Mouse (Mus musculus) liver, embryonic 12.5 days (tissue): ENCODE results near the gene Tshb. TPM values are rescaled to one million over a fixed set of nuclear protein-coding genes. Genes with fewer than 3 reads are reported as not detected.

Experiments
- ATAC-seq: fragments of 200-750 bp; cut with Nextera tagmentation; 2 replicates; pipeline ENCODE4 v1.8.0; 2017; ENCODE audit warnings: moderate number of reproducible peaks, mild to moderate bottlenecking, moderate library complexity
- H3K27ac ChIP-seq: fragments of 300-500 bp; sonication (generic); 2 replicates; pipeline ENCODE4 v1.5.1; 2016; ENCODE audit warnings: mild to moderate bottlenecking
- H3K27me3 ChIP-seq: fragments of 300-500 bp; sonication (generic); replicated peaks from 2 replicates; pipeline ENCODE4 v1.6.1; 2016; ENCODE audit warnings: mild to moderate bottlenecking, moderate library complexity
- H3K36me3 ChIP-seq: fragments of 300-500 bp; sonication (generic); 2 replicates; pipeline ENCODE4 v1.6.1; 2016; ENCODE audit warnings: mild to moderate bottlenecking, moderate library complexity
- H3K4me1 ChIP-seq: fragments of 300-500 bp; sonication (generic); 2 replicates; pipeline ENCODE4 v1.6.1; 2016
- H3K4me2 ChIP-seq: fragments of 300-500 bp; sonication (generic); 2 replicates; pipeline ENCODE4 v1.6.1; 2016; ENCODE audit warnings: mild to moderate bottlenecking, moderate library complexity
- H3K4me3 ChIP-seq: fragments of 300-500 bp; sonication (generic); 2 replicates; pipeline ENCODE4 v1.5.1; 2016; ENCODE audit warnings: mild to moderate bottlenecking, moderate library complexity
- H3K9ac ChIP-seq: fragments of 300-500 bp; sonication (generic); 2 replicates; pipeline ENCODE4 v1.6.1; 2016; ENCODE audit warnings: mild to moderate bottlenecking, moderate library complexity
- H3K9me3 ChIP-seq: fragments of 300-500 bp; sonication (generic); replicated peaks from 2 replicates; pipeline ENCODE4 v1.6.1; 2016; ENCODE audit warnings: mild to moderate bottlenecking, moderate library complexity
- WGBS: fragments of 180-500 bp; shearing (Covaris S2); methylation state at CpG from one replicate; pipeline ENCODE4 v1.1.7; 2016; ENCODE audit not compliant: insufficient replicate concordance; 5-methylcytosine and 5-hydroxymethylcytosine counted together
- polyA plus RNA-seq: library from polyadenylated mRNA; unstranded; fragments of >200 nt; fragmentation: Nextera tagmentation; extraction: Ambion mirVana; gene quantifications from 2 replicates; pipeline ENCODE4 v1.2.1, GENCODE M21; 2016

Gene Tshb
- polyA plus RNA-seq, 1 experiment from 2014 or later: not detected

GRCm38 (mm10) chr3:102751536-102751935, 31.0 kb downstream of the Tshb start:
- H3K36me3 ChIP-seq: no peaks in the 10 kb centered on the region
- H3K4me3 ChIP-seq: no peak overlapping the region
- H3K4me1 ChIP-seq: 0 out of 2 replicates have a peak, but pooled peaks cover 8% of the 10 kb centered on the region
- no peak overlapping the region for H3K4me2 ChIP-seq
- ATAC-seq: no peak
- H3K27me3 ChIP-seq: no peaks in the 10 kb centered on the region
- no peak overlapping the region for H3K9ac ChIP-seq
- H3K9me3 ChIP-seq: no peaks in the 10 kb centered on the region
- no peak overlapping the region for H3K27ac ChIP-seq
- WGBS: 65% methylated on average over 3 of the region's 3 CpGs

GRCm38 (mm10) chr3:102751136-102751535, 31.4 kb downstream of the Tshb start:
- Histone ChIP-seq H3K4me2 (no peak overlapping the region), H3K4me3 (no peak overlapping the region), H3K4me1 (0 out of 2 replicates have a peak, but pooled peaks cover 8% of the 10 kb centered on the region), H3K9me3 (no peaks in the 10 kb centered on the region), H3K27ac (no peak overlapping the region), H3K9ac (no peak overlapping the region), H3K27me3 (no peaks in the 10 kb centered on the region), H3K36me3 (no peaks in the 10 kb centered on the region)
- 74% methylated on average over 5 of the region's 5 CpGs for WGBS
- ATAC-seq: no peak

GRCm38 (mm10) chr3:102748686-102749085, 33.8 kb downstream of the Tshb start:
- Histone ChIP-seq H3K27me3 (no peaks in the 10 kb centered on the region), H3K27ac (no peak overlapping the region), H3K4me3 (no peak overlapping the region), H3K4me2 (no peak overlapping the region), H3K9ac (no peak overlapping the region), H3K9me3 (no peaks in the 10 kb centered on the region), H3K36me3 (no peaks in the 10 kb centered on the region), H3K4me1 (peaks cover 5% of the 10 kb centered on the region; the same call in 1 of the 2 replicates)
- WGBS: 44% methylated on average over 5 of the region's 5 CpGs
- ATAC-seq: no peak

- Histone ChIP-seq H3K4me1 (peaks cover 5% of the 10 kb centered on the region; the same call in 1 of the 2 replicates), H3K4me2 (no peak overlapping the region), H3K4me3 (no peak overlapping the region), H3K27me3 (no peaks in the 10 kb centered on the region), H3K9ac (no peak overlapping the region), H3K27ac (no peak overlapping the region), H3K9me3 (no peaks in the 10 kb centered on the region), H3K36me3 (no peaks in the 10 kb centered on the region)
- ATAC-seq: no peak
- 50% methylated on average over 3 of the region's 3 CpGs for WGBS
Measured at GRCm38 (mm10) chr3:102748038-102748437, 34.5 kb downstream of the Tshb start.

GRCm38 (mm10) chr3:102746174-102746573, 36.3 kb downstream of the Tshb start:
- Histone ChIP-seq H3K4me2 (no peak overlapping the region), H3K9me3 (no peaks in the 10 kb centered on the region), H3K9ac (no peak overlapping the region), H3K27ac (no peak overlapping the region), H3K4me1 (peaks cover 5% of the 10 kb centered on the region; the same call in 1 of the 2 replicates), H3K4me3 (no peak overlapping the region), H3K27me3 (no peaks in the 10 kb centered on the region), H3K36me3 (no peaks in the 10 kb centered on the region)
- ATAC-seq: no peak
- 59% methylated on average over 4 of the region's 4 CpGs for WGBS

GRCm38 (mm10) chr3:102744657-102745056, 37.9 kb downstream of the Tshb start:
- Histone ChIP-seq H3K27me3 (no peaks in the 10 kb centered on the region), H3K27ac (no peak overlapping the region), H3K4me3 (no peak overlapping the region), H3K9ac (no peak overlapping the region), H3K36me3 (no peaks in the 10 kb centered on the region), H3K4me1 (peaks cover 5% of the 10 kb centered on the region; the same call in 1 of the 2 replicates), H3K9me3 (no peaks in the 10 kb centered on the region), H3K4me2 (no peak overlapping the region)
- 16% methylated on average over 5 of the region's 5 CpGs for WGBS
- no peak for ATAC-seq

- H3K27ac ChIP-seq: no peak overlapping the region
- H3K9me3 ChIP-seq: no peaks in the 10 kb centered on the region
- H3K9ac ChIP-seq: no peak overlapping the region
- H3K4me3 ChIP-seq: no peak overlapping the region
- H3K36me3 ChIP-seq: no peaks in the 10 kb centered on the region
- no peaks in the 10 kb centered on the region for H3K27me3 ChIP-seq
- no peak for ATAC-seq
- 68% methylated on average over 9 of the region's 9 CpGs for WGBS
- H3K4me2 ChIP-seq: no peak overlapping the region
- H3K4me1 ChIP-seq: peaks cover 6% of the 10 kb centered on the region; the same call in 1 of the 2 replicates
Measured at GRCm38 (mm10) chr3:102743781-102744471, 38.6 kb downstream of the Tshb start.

- H3K4me3 ChIP-seq: no peak overlapping the region
- H3K4me1 ChIP-seq: peaks cover 9% of the 10 kb centered on the region; the same call in 1 of the 2 replicates
- no peaks in the 10 kb centered on the region for H3K36me3 ChIP-seq
- no peak for ATAC-seq
- no peak overlapping the region for H3K27ac ChIP-seq
- H3K9me3 ChIP-seq: no peaks in the 10 kb centered on the region
- H3K9ac ChIP-seq: no peak overlapping the region
- 35% methylated on average over 4 of the region's 4 CpGs for WGBS
- no peak overlapping the region for H3K4me2 ChIP-seq
- H3K27me3 ChIP-seq: 0 out of 2 replicates have a peak, but pooled peaks cover under 1% of the 10 kb centered on the region
Measured at GRCm38 (mm10) chr3:102743202-102743601, 39.3 kb downstream of the Tshb start.

GRCm38 (mm10) chr3:102742725-102743124, 39.8 kb downstream of the Tshb start:
- peaks cover 12% of the 10 kb centered on the region; the same call in 1 of the 2 replicates for H3K4me1 ChIP-seq
- H3K9ac ChIP-seq: no peak overlapping the region
- no peak for ATAC-seq
- no peak overlapping the region for H3K4me2 ChIP-seq
- 73% methylated on average over 4 of the region's 4 CpGs for WGBS
- H3K27me3 ChIP-seq: 0 out of 2 replicates have a peak, but pooled peaks cover 6% of the 10 kb centered on the region
- no peak overlapping the region for H3K4me3 ChIP-seq
- no peak overlapping the region for H3K27ac ChIP-seq
- H3K9me3 ChIP-seq: no peaks in the 10 kb centered on the region
- no peaks in the 10 kb centered on the region for H3K36me3 ChIP-seq

- H3K36me3 ChIP-seq: no peaks in the 10 kb centered on the region
- peak overlapping the region; percentile 23; the same call in 1 of the 2 replicates for H3K4me2 ChIP-seq
- ATAC-seq: no peak
- peaks cover 24% of the 10 kb centered on the region for H3K4me1 ChIP-seq
- H3K9ac ChIP-seq: no peak overlapping the region
- peaks cover 44% of the 10 kb centered on the region for H3K27me3 ChIP-seq
- 49% methylated on average over 6 of the region's 6 CpGs for whole genome bisulfite sequencing
- no peak overlapping the region for H3K27ac ChIP-seq
- H3K4me3 ChIP-seq: no peak overlapping the region
- H3K9me3 ChIP-seq: no peaks in the 10 kb centered on the region
Measured at GRCm38 (mm10) chr3:102738926-102739325, 43.6 kb downstream of the Tshb start.

GRCm38 (mm10) chr3:102738161-102738901, 44.2 kb downstream of the Tshb start:
- ATAC-seq: no peak
- no peak overlapping the region for H3K9ac ChIP-seq
- H3K4me1 ChIP-seq: peaks cover 24% of the 10 kb centered on the region
- H3K9me3 ChIP-seq: no peaks in the 10 kb centered on the region
- H3K36me3 ChIP-seq: no peaks in the 10 kb centered on the region
- H3K27ac ChIP-seq: no peak overlapping the region; the same call in 1 of the 2 replicates
- H3K27me3 ChIP-seq: peaks cover 45% of the 10 kb centered on the region
- no peak overlapping the region for H3K4me3 ChIP-seq
- peak overlapping the region; percentile 23; the same call in 1 of the 2 replicates for H3K4me2 ChIP-seq
- 10% methylated on average over 10 of the region's 10 CpGs for WGBS

GRCm38 (mm10) chr3:102737106-102737505, 45.4 kb downstream of the Tshb start:
- peaks cover 24% of the 10 kb centered on the region for H3K4me1 ChIP-seq
- no peaks in the 10 kb centered on the region for H3K9me3 ChIP-seq
- no peak for ATAC-seq
- H3K27ac ChIP-seq: no peak overlapping the region
- no peak overlapping the region for H3K4me2 ChIP-seq
- no peak overlapping the region for H3K4me3 ChIP-seq
- H3K27me3 ChIP-seq: peaks cover 45% of the 10 kb centered on the region
- H3K36me3 ChIP-seq: no peaks in the 10 kb centered on the region
- WGBS: 61% methylated on average over 6 of the region's 6 CpGs
- no peak overlapping the region for H3K9ac ChIP-seq
